Mouse (Mus musculus): ENCODE data around the gene Tex46. TPM values are rescaled to one million over a fixed set of nuclear protein-coding genes. Genes with fewer than 3 reads are reported as not detected.

Gene Tex46
- polyA plus RNA-seq, 1 experiment from 2014 or later, result not detected

DNA sequence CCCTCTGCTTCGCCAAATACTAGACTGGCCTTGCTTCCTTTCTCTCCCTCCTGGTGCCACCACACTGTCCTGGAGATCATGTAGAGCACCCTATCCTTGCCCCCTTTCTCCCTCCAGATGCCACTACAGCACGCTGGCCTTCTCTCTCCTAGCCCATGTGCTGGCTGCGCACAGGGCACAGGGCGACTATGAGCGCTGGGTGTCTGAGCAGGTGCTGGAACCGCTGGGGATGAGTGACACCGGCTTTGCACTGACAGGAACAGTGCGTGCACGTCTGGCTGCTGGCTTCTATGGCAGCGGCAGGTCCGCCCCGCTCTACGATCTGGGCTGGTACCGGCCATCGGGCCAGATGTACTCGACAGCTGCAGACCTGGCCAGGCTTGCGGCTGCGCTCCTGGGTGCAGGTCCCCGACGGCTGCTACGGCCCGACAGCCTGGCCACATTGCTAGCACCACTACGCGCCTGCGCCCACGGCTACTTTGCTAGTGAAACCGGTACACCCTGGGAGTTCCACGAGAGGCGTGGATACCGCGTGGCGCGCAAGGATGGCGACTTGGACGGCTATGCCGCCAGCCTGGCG lies 26.8 kb downstream of the Tex46 start:
- Histone ChIP-seq H3K9me3 (ENCODE audit: low read length) (no peaks in the 10 kb centered on the region), H3K9ac (replicated peaks; ENCODE audit: low read depth) (no peak overlapping the region), H3K27ac (ENCODE audit: low read length) (no peak overlapping the region), H3K36me3 (ENCODE audit: insufficient read depth, low read length) (no peaks in the 10 kb centered on the region), H3K27me3 (replicated peaks; ENCODE audit: insufficient read depth, low read length) (peaks cover 17% of the 10 kb centered on the region), H3K4me3 (ENCODE audit: low read depth, low read length) (peak overlapping the region; percentile 37), H3K4me1 (ENCODE audit: insufficient read depth, low read depth, low read length) (peaks cover 6% of the 10 kb centered on the region; the same call in 1 of the 2 replicates), H3K4me2 (replicated peaks; ENCODE audit: low read depth, low read length) (peak overlapping the region; percentile 67)
- TF ChIP-seq EP300 (IDR thresholded peaks at IDR 0.05) (no peak), CTCF (IDR thresholded peaks at IDR 0.05) (no peak)
- ATAC-seq, result no peak
- no peak for DNase-seq (ENCODE audit: low spot score)
- 17% methylated on average over 37 of the region's 37 CpGs for WGBS

GRCm38 (mm10) chr4:136637563-136638229 lies 27.5 kb downstream of the Tex46 start:
- Histone ChIP-seq H3K4me3 (ENCODE audit: low read depth, low read length) (peak overlapping the region; percentile 37), H3K4me2 (replicated peaks; ENCODE audit: low read depth, low read length) (peak overlapping the region; percentile 67), H3K27me3 (replicated peaks; ENCODE audit: insufficient read depth, low read length) (peaks cover 17% of the 10 kb centered on the region), H3K9ac (replicated peaks; ENCODE audit: low read depth) (no peak overlapping the region), H3K36me3 (ENCODE audit: insufficient read depth, low read length) (no peaks in the 10 kb centered on the region), H3K4me1 (ENCODE audit: insufficient read depth, low read depth, low read length) (peaks cover 6% of the 10 kb centered on the region; the same call in 1 of the 2 replicates), H3K9me3 (ENCODE audit: low read length) (no peaks in the 10 kb centered on the region), H3K27ac (ENCODE audit: low read length) (no peak overlapping the region)
- TF ChIP-seq CTCF (IDR thresholded peaks at IDR 0.05) (no peak), EP300 (IDR thresholded peaks at IDR 0.05) (no peak)
- WGBS, result 3% methylated on average over 72 of the region's 76 CpGs
- ATAC-seq (no peak; the same call in 1 of the 2 replicates), DNase-seq (ENCODE audit: low spot score) (no peak)

- no peak overlapping the region for H3K9ac ChIP-seq (replicated peaks; ENCODE audit: low read depth)
- 35% methylated on average over 7 of the region's 7 CpGs for WGBS
- no peak overlapping the region for H3K4me3 ChIP-seq (ENCODE audit: low read depth, low read length)
- no peak overlapping the region for H3K4me2 ChIP-seq (replicated peaks; ENCODE audit: low read depth, low read length)
- H3K27me3 ChIP-seq (replicated peaks; ENCODE audit: insufficient read depth, low read length), result peaks cover 17% of the 10 kb centered on the region
- H3K36me3 ChIP-seq (ENCODE audit: insufficient read depth, low read length), result no peaks in the 10 kb centered on the region
- TF ChIP-seq EP300 (IDR thresholded peaks at IDR 0.05) (no peak), CTCF (IDR thresholded peaks at IDR 0.05) (no peak)
- no peak for ATAC-seq
- DNase-seq (ENCODE audit: low spot score), result no peak
- no peaks in the 10 kb centered on the region for H3K9me3 ChIP-seq (ENCODE audit: low read length)
- H3K4me1 ChIP-seq (ENCODE audit: insufficient read depth, low read depth, low read length), result peaks cover 6% of the 10 kb centered on the region; the same call in 1 of the 2 replicates
- H3K27ac ChIP-seq (ENCODE audit: low read length), result no peak overlapping the region
Measured at GRCm38 (mm10) chr4:136638230-136638750, 28.1 kb downstream of the Tex46 start.

DNA sequence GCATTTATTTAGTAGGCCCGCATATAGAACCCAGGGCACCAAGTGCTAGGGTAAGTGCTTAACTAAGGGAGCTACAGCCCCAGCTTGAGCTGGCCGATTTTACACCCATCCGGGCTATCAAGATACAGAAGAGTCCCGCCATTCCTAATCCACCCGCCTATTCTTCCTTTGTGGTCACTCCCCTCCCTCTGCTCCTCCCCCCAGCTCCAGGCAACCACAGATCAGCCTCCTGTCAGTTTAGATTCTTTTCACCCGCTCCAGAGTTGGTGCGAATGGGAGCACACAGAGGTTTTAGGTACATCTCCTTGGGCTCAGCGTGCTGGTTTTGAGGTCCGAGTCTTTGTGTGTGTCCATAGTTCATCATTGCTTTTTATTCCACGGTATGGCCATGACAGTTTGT lies 28.7 kb downstream of the Tex46 start:
- Histone ChIP-seq H3K9ac (replicated peaks; ENCODE audit: low read depth) (no peak overlapping the region), H3K4me3 (ENCODE audit: low read depth, low read length) (no peak overlapping the region), H3K27me3 (replicated peaks; ENCODE audit: insufficient read depth, low read length) (peaks cover 17% of the 10 kb centered on the region), H3K9me3 (ENCODE audit: low read length) (no peaks in the 10 kb centered on the region), H3K27ac (ENCODE audit: low read length) (no peak overlapping the region), H3K36me3 (ENCODE audit: insufficient read depth, low read length) (no peaks in the 10 kb centered on the region), H3K4me1 (ENCODE audit: insufficient read depth, low read depth, low read length) (peaks cover 6% of the 10 kb centered on the region; the same call in 1 of the 2 replicates), H3K4me2 (replicated peaks; ENCODE audit: low read depth, low read length) (peak overlapping the region; percentile 19; the same call in 1 of the 2 replicates)
- 11% methylated on average over 10 of the region's 10 CpGs for WGBS
- peak; percentile 27 for DNase-seq (ENCODE audit: low spot score)
- ATAC-seq, result no peak
- no peak for TF ChIP-seq CTCF (IDR thresholded peaks at IDR 0.05)
- no peak for TF ChIP-seq EP300 (IDR thresholded peaks at IDR 0.05)

DNA sequence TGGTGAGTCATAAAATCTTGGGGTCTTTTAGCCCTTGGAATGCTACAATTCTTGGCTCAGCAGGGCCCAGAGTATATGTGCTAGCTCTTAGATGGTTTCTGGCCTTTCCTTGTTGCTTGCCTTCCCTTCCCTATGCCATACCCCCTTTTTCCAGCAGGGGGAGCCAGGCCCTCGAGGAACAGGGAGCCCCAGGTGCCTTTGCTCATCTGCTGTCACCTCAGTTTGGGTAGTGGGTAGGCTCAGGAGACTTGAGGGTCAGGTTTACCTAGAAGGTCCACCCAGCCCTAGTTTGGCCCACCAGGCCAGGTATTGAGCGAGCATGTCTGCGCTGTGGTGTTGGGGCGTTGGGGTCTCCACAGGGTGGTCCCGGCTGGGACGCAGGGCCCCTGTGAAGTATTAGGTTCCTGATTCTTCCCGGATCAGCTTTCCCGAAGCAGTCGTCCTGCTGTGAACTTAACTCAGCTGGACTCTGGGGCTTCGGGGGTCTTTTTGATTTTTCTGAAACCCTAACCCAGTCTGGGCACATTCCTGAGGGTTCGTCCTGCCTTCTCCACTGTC lies 38.8 kb downstream of the Tex46 start:
- Histone ChIP-seq H3K9ac (replicated peaks; ENCODE audit: low read depth) (no peak overlapping the region), H3K4me1 (ENCODE audit: insufficient read depth, low read depth, low read length) (no peaks in the 10 kb centered on the region), H3K27ac (ENCODE audit: low read length) (no peak overlapping the region), H3K27me3 (replicated peaks; ENCODE audit: insufficient read depth, low read length) (no peaks in the 10 kb centered on the region), H3K9me3 (ENCODE audit: low read length) (no peaks in the 10 kb centered on the region), H3K4me2 (replicated peaks; ENCODE audit: low read depth, low read length) (no peak overlapping the region), H3K36me3 (ENCODE audit: insufficient read depth, low read length) (no peaks in the 10 kb centered on the region), H3K4me3 (ENCODE audit: low read depth, low read length) (no peak overlapping the region)
- ATAC-seq (no peak), DNase-seq (ENCODE audit: low spot score) (peak; percentile 67)
- WGBS, result 10% methylated on average over 11 of the region's 11 CpGs
- TF ChIP-seq CTCF (IDR thresholded peaks at IDR 0.05) (peak; percentile 94), EP300 (IDR thresholded peaks at IDR 0.05) (no peak)

GRCm38 (mm10) chr4:136649480-136650196 lies 39.4 kb downstream of the Tex46 start:
- no peaks in the 10 kb centered on the region for H3K36me3 ChIP-seq (ENCODE audit: insufficient read depth, low read length)
- no peak overlapping the region for H3K9ac ChIP-seq (replicated peaks; ENCODE audit: low read depth)
- no peak overlapping the region for H3K27ac ChIP-seq (ENCODE audit: low read length)
- no peak for DNase-seq (ENCODE audit: low spot score)
- peak; percentile 25; the same call in 1 of the 2 replicates for ATAC-seq
- H3K4me1 ChIP-seq (ENCODE audit: insufficient read depth, low read depth, low read length), result no peaks in the 10 kb centered on the region
- no peaks in the 10 kb centered on the region for H3K27me3 ChIP-seq (replicated peaks; ENCODE audit: insufficient read depth, low read length)
- H3K4me2 ChIP-seq (replicated peaks; ENCODE audit: low read depth, low read length), result no peak overlapping the region
- 33% methylated on average over 13 of the region's 13 CpGs for WGBS
- TF ChIP-seq CTCF (IDR thresholded peaks at IDR 0.05) (no peak), EP300 (IDR thresholded peaks at IDR 0.05) (no peak)
- no peaks in the 10 kb centered on the region for H3K9me3 ChIP-seq (ENCODE audit: low read length)
- H3K4me3 ChIP-seq (ENCODE audit: low read depth, low read length), result no peak overlapping the region
